Comparison of ENCODE assay signal across 13 mouse cellular contexts in genomic region chr3:137529961-137530609, GRCm38 (mm10).
DNase-seq lines count a peak whose midpoint lies in the region; ATAC-seq lines count a peak whose summit lies in the region.
"Had no signal": no experiment of that assay in that cellular context is flagged by ENCODE, and none has a peak within 500 bp of the region (broad histone marks: within the 10 kb centered on the region; RNA-seq: fewer than 3 reads in every experiment).

No protein-coding gene starts in this region.

- no peak overlapping the region for H3K9ac ChIP-seq in midbrain, embryonic 12.5 days (replicated peaks)
- H3K9ac ChIP-seq in embryonic facial prominence, embryonic 15.5 days: no peak overlapping the region
- H3K9ac ChIP-seq in hindbrain, embryonic 14.5 days: no peak overlapping the region
- H3K9ac ChIP-seq: lung, embryonic 15.5 days had no signal

- no peaks in the 10 kb centered on the region for H3K9me3 ChIP-seq in midbrain, embryonic 12.5 days
- no peaks in the 10 kb centered on the region for H3K9me3 ChIP-seq in midbrain, embryonic 10.5 days (replicated peaks)
- no peaks in the 10 kb centered on the region for H3K9me3 ChIP-seq in embryonic facial prominence, embryonic 15.5 days (replicated peaks)
- H3K9me3 ChIP-seq in hindbrain, embryonic 14.5 days (ENCODE audit: control insufficient read depth, low read length): no peaks in the 10 kb centered on the region
- H3K9me3 ChIP-seq: lung, embryonic 15.5 days had no signal

- no peak overlapping the region for H3K4me2 ChIP-seq in midbrain, embryonic 12.5 days (replicated peaks)
- 0 out of 2 replicates have a peak overlapping the region, but pooled peaks have one; percentile 13 for H3K4me2 ChIP-seq in embryonic facial prominence, embryonic 15.5 days (replicated peaks)
- 0 out of 2 replicates have a peak overlapping the region, but pooled peaks have one; percentile 4 for H3K4me2 ChIP-seq in hindbrain, embryonic 14.5 days (replicated peaks)
- H3K4me2 ChIP-seq: lung, embryonic 15.5 days had no signal

- ATAC-seq in midbrain, embryonic 12.5 days (ENCODE audit: low FRiP score, low read depth): peak; percentile 69
- peak; percentile 88 for ATAC-seq in embryonic facial prominence, embryonic 15.5 days (ENCODE audit: insufficient number of reproducible peaks, low FRiP score, low TSS enrichment, low read depth)
- ATAC-seq in hindbrain, embryonic 14.5 days (ENCODE audit: low FRiP score): peak; percentile 37; the same call in 1 of the 2 replicates

- 0 out of 2 replicates have a peak overlapping the region, but pooled peaks have one; percentile 20 for H3K27ac ChIP-seq in midbrain, embryonic 12.5 days (replicated peaks)
- no peak overlapping the region for H3K27ac ChIP-seq in midbrain, embryonic 10.5 days (replicated peaks)
- H3K27ac ChIP-seq in embryonic facial prominence, embryonic 15.5 days (replicated peaks): peak overlapping the region; percentile 84
- peak overlapping the region; percentile 76 for H3K27ac ChIP-seq in hindbrain, embryonic 14.5 days
- H3K27ac ChIP-seq: lung, embryonic 15.5 days had no signal

- H3K27me3 ChIP-seq in midbrain, embryonic 12.5 days: no peaks in the 10 kb centered on the region
- H3K27me3 ChIP-seq in midbrain, embryonic 10.5 days (ENCODE audit: low read depth, poor library complexity, severe bottlenecking): peaks cover 9% of the 10 kb centered on the region
- no peaks in the 10 kb centered on the region for H3K27me3 ChIP-seq in embryonic facial prominence, embryonic 15.5 days
- no peaks in the 10 kb centered on the region for H3K27me3 ChIP-seq in hindbrain, embryonic 14.5 days (ENCODE audit: control insufficient read depth, insufficient read depth, low read length)
- H3K27me3 ChIP-seq: lung, embryonic 15.5 days had no signal

- no peaks in the 10 kb centered on the region for H3K36me3 ChIP-seq in midbrain, embryonic 12.5 days
- no peaks in the 10 kb centered on the region for H3K36me3 ChIP-seq in midbrain, embryonic 10.5 days
- H3K36me3 ChIP-seq in embryonic facial prominence, embryonic 15.5 days: no peaks in the 10 kb centered on the region
- no peaks in the 10 kb centered on the region for H3K36me3 ChIP-seq in hindbrain, embryonic 14.5 days (replicated peaks; ENCODE audit: control insufficient read depth, insufficient read depth)
- H3K36me3 ChIP-seq: lung, embryonic 15.5 days had no signal

- no peak overlapping the region for H3K4me3 ChIP-seq in midbrain, embryonic 12.5 days
- no peak overlapping the region for H3K4me3 ChIP-seq in midbrain, embryonic 10.5 days
- no peak overlapping the region for H3K4me3 ChIP-seq in embryonic facial prominence, embryonic 15.5 days (replicated peaks)
- no peak overlapping the region for H3K4me3 ChIP-seq in hindbrain, embryonic 14.5 days (replicated peaks; ENCODE audit: low read length)
- H3K4me3 ChIP-seq: lung, embryonic 15.5 days had no signal

- peaks cover 8% of the 10 kb centered on the region for H3K4me1 ChIP-seq in midbrain, embryonic 12.5 days
- peaks cover 11% of the 10 kb centered on the region for H3K4me1 ChIP-seq in midbrain, embryonic 10.5 days
- peaks cover 18% of the 10 kb centered on the region for H3K4me1 ChIP-seq in embryonic facial prominence, embryonic 15.5 days
- H3K4me1 ChIP-seq in hindbrain, embryonic 14.5 days (replicated peaks; ENCODE audit: control insufficient read depth, insufficient read depth, low read length): peaks cover 10% of the 10 kb centered on the region; the same call in 1 of the 2 replicates
- H3K4me1 ChIP-seq: lung, embryonic 15.5 days had no signal

- WGBS in midbrain, embryonic 12.5 days: 45% methylated on average over 7 of the region's 7 CpGs
- 60% methylated on average over 7 of the region's 7 CpGs for WGBS in midbrain, embryonic 10.5 days
- 15% methylated on average over 7 of the region's 7 CpGs for WGBS in embryonic facial prominence, embryonic 15.5 days
- WGBS in hindbrain, embryonic 14.5 days: 24% methylated on average over 7 of the region's 7 CpGs

- DNase-seq in midbrain, embryonic 10.5 days (ENCODE audit: low spot score): no peak
- DNase-seq in hindbrain, embryonic 14.5 days (ENCODE audit: low spot score): no peak
- DNase-seq in urinary bladder, adult 2 months (ENCODE audit: low spot score): no peak
- no peak for DNase-seq in kidney, postnatal 4 days
- no peak for DNase-seq in right cerebral cortex, adult 2 months (ENCODE audit: low spot score in 2 of 2)
- DNase-seq: adrenal gland, postnatal 36 days; cerebellum, adult 8-10 months; heart, postnatal 14 days; kidney, adult 2 months; layer of hippocampus, adult 9-11 months had no signal

Comparison
In these comparisons a context has a peak if more than half of its experiments do, and no peak if none do; other contexts are left out.
1. ATAC-seq: peak in every context shown above with its lines; median percentile 88 in embryonic facial prominence, embryonic 15.5 days; 69 in midbrain, embryonic 12.5 days; 37 in hindbrain, embryonic 14.5 days.